Mouse (Mus musculus) thymus, postnatal 36 days (tissue): ENCODE measurements around the gene Mcur1.

ENCODE experiments used
- DNase-seq, 2 experiments: peaks; one replicate each; pipeline ENCODE4 v3.0.0; 2022; ENCODE audit warnings: mixed read lengths in 2 of 2

Mcur1 gene

GRCm38 (mm10) chr13:43559711-43560457 lies at the start of gene Mcur1:
Mcur1 (minus strand) TSS chr13:43560191.
- peak; percentile 90 to 91 for DNase-seq

GRCm38 (mm10) chr13:43608854-43609253 lies 48.9 kb upstream of the Mcur1 start:
- no peak for DNase-seq

- no peak for DNase-seq
Observed at GRCm38 (mm10) chr13:43603042-43603441, 43.1 kb upstream of the Mcur1 start.

DNA sequence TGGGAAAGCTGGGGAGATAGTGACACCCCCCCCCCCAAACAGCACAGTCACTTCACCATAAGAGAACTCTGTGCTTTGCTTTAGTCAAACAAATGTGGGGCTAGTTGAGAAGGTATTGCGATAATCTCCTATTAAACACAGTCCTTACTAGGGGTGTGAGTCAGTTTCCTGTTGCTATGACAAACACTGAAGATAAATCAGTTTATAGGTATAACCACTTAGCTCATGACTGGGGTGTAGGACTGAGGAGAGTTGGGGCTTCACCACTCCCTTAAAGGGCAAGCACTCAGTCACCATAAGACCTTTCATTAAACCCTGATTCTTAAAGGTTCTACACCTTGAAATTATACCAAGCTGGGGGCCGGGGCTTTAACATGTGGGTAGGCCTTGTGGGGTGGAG lies 42.4 kb upstream of the Mcur1 start:
- no peak for DNase-seq

- DNase-seq: no peak
Observed at GRCm38 (mm10) chr13:43600967-43601366, 41.0 kb upstream of the Mcur1 start.

- DNase-seq: peak; percentile 30 to 34
Observed at GRCm38 (mm10) chr13:43595896-43596295, 35.9 kb upstream of the Mcur1 start.

- no peak for DNase-seq
Observed at GRCm38 (mm10) chr13:43592681-43593068, 32.7 kb upstream of the Mcur1 start.

GRCm38 (mm10) chr13:43591828-43592680 lies 32.1 kb upstream of the Mcur1 start:
- no peak for DNase-seq

GRCm38 (mm10) chr13:43587844-43588840 lies 28.2 kb upstream of the Mcur1 start:
- DNase-seq: no peak

- no peak for DNase-seq
Observed at GRCm38 (mm10) chr13:43586966-43587365, 27.0 kb upstream of the Mcur1 start.

DNA sequence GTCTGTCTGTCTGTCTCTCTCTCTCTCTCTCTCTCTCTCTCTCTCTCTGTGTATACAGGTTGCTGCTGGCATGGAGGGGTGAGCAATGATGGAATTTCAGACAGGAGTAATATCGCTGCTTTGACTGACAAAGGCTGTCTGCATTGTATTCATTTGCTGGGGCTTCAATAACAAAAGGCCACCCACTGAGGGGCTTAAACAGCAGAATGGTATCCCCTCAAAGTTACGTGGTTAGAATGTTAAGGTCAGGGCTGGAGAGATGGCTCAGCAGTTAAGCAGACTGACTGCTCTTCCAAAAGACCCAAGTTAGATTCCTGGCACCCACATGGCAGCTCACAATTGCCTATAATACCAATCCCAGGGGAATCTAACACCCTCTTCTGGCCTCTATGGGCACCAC lies 25.3 kb upstream of the Mcur1 start:
- no peak for DNase-seq

- no peak for DNase-seq
Observed at GRCm38 (mm10) chr13:43583504-43583903, 23.5 kb upstream of the Mcur1 start.

DNA sequence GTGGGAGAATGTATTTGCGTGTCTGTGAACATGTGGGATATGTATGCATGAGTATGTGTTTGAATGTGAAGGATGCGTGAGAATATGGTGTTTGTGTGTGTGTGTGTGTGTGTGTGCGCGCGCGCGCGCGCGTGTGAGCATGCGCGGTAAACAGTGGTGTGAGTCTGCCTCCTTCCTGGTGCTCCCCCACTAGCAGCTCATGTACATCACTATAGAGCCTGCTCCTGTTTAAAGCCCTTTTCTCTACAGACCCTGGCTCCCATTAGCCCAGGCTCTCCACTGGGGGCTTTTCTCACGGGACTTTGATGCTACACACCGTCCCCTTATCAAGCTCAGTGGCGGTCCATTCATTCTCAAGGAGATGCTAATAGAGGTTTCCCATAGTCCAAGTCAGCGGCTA lies 23.0 kb upstream of the Mcur1 start:
- no peak for DNase-seq

DNA sequence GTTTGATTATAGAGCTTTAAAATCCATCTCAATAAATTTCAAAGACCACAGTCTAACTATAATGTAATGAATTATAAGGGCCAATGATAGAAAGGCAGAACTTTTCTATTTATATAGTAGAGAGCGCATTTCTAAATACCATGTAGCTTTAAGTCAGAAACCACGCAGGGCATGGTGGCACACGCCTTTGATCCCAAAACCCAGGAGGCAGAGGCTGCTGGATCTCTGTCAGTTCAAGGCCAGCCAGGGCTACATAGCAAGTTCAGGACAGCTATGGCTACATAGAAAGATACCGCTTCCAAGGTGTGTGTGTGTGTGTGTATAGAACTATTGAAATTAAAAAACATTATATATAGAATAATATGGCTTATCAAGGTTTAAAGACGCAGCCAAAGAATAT lies 20.7 kb upstream of the Mcur1 start:
- DNase-seq: no peak

DNA sequence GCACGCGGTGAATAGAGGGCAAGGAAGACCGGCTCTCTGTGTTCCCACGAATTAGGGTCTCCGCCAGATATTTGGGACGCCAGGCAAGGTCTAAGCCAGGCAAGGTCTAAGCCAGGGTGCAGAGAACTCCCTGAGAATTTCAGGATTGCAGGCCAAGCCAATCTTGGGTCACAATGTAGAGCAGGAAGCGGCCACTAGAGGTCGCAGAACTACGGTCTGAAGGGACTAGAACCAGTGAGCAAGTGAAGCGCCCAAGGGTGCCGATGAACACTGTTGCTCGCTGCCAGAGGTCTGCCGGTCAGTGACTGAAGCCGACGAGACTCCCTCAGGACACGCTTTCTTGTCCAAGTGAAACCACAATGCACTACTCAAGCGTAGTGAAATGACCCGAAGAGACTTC lies 19.7 kb upstream of the Mcur1 start:
- peak; percentile 44 to 51 for DNase-seq

- no peak for DNase-seq
Observed at GRCm38 (mm10) chr13:43577766-43578165, 17.8 kb upstream of the Mcur1 start.

DNA sequence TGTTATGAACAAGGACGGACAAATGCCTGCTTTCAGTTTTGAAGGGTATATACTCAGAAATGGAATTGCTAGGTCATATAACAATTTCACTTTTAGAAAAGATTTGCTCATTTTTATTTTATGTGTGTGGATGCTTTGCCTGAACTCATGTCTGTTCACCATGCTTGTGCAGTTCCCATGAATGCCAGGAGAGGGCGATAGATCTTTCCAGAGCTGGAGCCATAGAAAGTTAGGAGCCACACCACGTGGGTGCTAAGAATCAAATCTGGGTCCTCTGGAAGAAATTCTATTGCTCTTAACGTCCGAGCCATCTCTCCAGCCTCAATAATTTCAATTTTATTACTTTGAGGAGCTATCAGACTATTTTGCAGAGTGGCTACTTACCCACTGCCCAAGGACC lies 17.3 kb upstream of the Mcur1 start:
- DNase-seq: peak; percentile 30 to 44

DNA sequence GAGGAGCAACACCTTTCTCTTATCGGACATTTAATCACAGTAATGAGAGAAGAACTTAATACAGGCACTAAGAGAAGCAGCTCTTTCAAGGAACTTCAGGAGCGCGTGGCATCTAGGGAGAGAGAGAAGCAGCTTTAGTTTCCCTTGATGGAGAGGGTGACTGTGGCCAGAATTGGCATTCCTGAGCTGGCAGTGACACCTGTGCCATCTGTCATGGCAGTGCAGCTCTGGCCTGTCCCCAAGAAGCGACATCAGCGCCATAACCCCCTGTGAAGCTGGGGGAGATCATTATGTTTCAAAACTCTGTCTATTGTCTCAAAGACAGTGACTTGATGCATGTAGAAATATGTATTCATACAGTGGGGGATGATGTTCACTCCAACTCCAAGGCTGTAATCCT lies 15.4 kb upstream of the Mcur1 start:
- no peak for DNase-seq

DNA sequence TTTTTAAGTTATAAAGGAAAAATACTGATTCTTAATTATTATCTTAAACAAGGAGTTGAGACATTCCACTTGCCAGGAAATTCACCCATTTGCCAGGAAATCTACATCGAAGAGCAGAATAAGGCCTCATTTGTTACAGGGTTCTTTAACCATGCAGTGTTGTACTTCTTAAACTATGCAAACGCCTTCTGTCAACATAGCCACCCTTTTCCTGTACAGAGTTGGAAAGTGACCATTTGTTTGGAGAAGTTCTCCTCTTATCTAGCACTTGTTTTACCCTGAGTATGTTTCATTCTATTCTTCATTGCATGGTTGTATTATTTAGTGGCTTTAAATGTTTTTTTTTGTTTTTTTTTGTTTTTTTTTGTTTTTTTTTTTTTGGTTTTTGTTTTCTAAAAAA lies 14.0 kb upstream of the Mcur1 start:
- no peak for DNase-seq

DNA sequence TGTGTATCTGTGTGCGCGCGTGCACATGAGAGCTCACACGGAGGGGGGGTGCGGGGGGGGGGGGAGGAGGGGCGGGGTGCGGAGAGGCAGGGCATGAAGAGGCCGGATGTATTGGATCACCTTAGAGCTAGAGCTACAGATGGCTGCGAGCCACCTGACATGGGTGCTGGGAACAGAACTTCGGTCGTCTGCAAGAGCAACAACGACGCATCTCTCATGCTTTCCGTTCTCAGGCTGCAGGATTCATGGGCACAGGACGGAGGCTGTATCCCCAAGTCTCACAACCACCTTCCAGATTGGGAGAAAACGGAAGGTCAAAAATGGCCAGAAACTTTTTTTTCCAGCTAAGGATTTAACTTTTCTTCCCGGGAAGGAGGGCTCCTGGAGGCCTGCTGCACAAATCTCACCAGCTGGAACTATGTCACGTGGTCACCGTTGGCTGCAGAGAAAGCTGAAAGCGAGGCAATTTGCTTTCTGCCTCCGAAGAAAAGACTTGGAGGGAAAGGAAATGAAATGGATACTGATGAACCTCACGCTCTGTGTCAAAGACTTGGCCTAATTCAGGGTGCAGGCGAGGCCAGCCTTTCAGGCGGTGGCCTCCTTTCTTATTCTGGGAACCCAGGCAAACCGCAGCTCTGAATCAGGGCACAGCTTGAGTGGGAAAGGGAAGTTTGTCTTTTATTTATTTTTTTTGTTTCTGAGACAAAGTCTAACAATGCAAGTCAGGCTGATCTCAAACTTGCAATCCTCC lies 7.3 kb upstream of the Mcur1 start:
- no peak for DNase-seq

DNA sequence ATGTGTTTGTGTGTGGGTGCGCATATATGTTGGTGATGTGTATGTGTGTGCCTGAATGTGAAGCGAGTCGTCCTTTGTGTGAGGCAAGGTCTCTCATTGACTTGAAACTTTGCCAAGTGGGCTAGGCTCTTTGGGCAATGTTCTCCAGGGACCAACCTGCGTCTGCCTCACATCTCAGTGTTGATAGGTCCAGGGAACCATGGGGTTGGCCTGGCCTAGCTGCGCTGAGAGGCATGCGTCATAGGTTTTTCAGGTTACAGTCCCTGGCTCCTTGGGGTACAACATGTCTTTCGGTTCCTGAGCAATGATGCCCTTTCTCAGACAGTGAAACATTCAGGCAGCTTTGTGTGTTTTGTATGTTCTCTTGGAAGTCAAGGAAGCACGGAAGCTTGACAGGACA lies 6.2 kb upstream of the Mcur1 start:
- no peak for DNase-seq

DNA sequence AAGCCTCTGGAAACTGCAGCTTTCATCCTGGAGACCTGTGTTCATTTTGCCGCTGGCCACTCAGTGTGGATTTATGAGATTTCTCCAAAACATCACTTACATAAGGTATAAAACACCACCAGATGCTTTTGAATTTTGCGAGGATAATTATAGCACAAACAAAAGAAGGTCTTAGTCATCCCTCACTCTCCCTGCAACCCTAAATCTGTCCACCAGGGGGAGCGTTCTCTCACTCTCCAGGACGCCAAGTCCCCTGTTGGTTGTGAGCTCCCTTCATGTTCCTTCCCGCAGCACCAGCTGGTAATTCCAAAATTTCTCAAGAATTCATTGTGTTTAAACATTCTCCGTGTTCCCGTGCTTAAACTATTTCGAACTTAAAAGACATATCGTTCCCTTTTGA lies 5.4 kb upstream of the Mcur1 start:
- DNase-seq: peak; percentile 60 to 71
